Mouse (Mus musculus) effector memory CD4-positive, alpha-beta T cell, adult 7 months (primary cell): ENCODE measurements around the gene Prdx2. TPM values are rescaled to one million over a fixed set of nuclear protein-coding genes. Genes with fewer than 3 reads are reported as not detected.

Experiments used
- polyA plus RNA-seq: library from polyadenylated mRNA; unstranded; fragments of 100-300 nt; shearing (Covaris generic); gene quantifications from one replicate; pipeline ENCODE4 v1.2.1, GENCODE M21; 2017

The Prdx2 gene
- 100 TPM for polyA plus RNA-seq

GRCm38 (mm10) chr8:84969241-84970134, at the start of gene Prdx2, which contains the start of the genes Gm49661 and Rnaseh2a:
Gene Prdx2, plus strand, starts transcription at chr8:84969587.
Gene Gm49661, minus strand, starts transcription at chr8:84969433.
Gene Rnaseh2a, minus strand, starts transcription at chr8:84969767.

GRCm38 (mm10) chr8:84936962-84937546, 32.3 kb upstream of the Prdx2 start, which contains the start of gene Mast1:
Gene Mast1, minus strand, starts transcription at chr8:84937359.

GRCm38 (mm10) chr8:84946528-84947240, 22.7 kb upstream of the Prdx2 start, which contains the start of gene Rtbdn:
Gene Rtbdn, plus strand, starts transcription at chr8:84946991.

GRCm38 (mm10) chr8:84978248-84978940, 9.0 kb downstream of the Prdx2 start, which contains the start of gene Junb:
Gene Junb, minus strand, starts transcription at chr8:84978718.

GRCm38 (mm10) chr8:84990349-84990748, 21.0 kb downstream of the Prdx2 start, which contains the start of gene Hook2:
Gene Hook2, plus strand, starts transcription at chr8:84990603.

GRCm38 (mm10) chr8:85014431-85014830, 45.0 kb downstream of the Prdx2 start, which contains the start of gene Best2:
Gene Best2, minus strand, starts transcription at chr8:85014531.

Other genes starting within 250 kb of the Prdx2 start
- 7.6 TPM for gene G430095P16Rik, start 246.6 kb upstream of the Prdx2 start, polyA plus RNA-seq
- gene Nfix, start 169.2 kb upstream of the Prdx2 start, polyA plus RNA-seq, result 6.2 TPM
- 2.1 TPM for gene Dand5, start 146.8 kb upstream of the Prdx2 start, polyA plus RNA-seq
- gene Gadd45gip1, start 138.1 kb upstream of the Prdx2 start, polyA plus RNA-seq, result 23.3 TPM
- 132 TPM for gene Rad23a, start 128.9 kb upstream of the Prdx2 start, polyA plus RNA-seq
- 572 TPM for gene Calr, start 122.7 kb upstream of the Prdx2 start, polyA plus RNA-seq
- gene Farsa, start 112.6 kb upstream of the Prdx2 start, polyA plus RNA-seq, result 70.0 TPM
- 4.4 TPM for gene Syce2, start 97.5 kb upstream of the Prdx2 start, polyA plus RNA-seq
- gene Gcdh, start 75.7 kb upstream of the Prdx2 start, polyA plus RNA-seq, result 18.6 TPM
- not detected for gene Klf1, start 67.7 kb upstream of the Prdx2 start, polyA plus RNA-seq
- 7.4 TPM for gene Dnase2a, start 61.0 kb upstream of the Prdx2 start, polyA plus RNA-seq
- gene Mast1, start 32.2 kb upstream of the Prdx2 start, polyA plus RNA-seq, result 0.50 TPM
- not detected for gene Rtbdn, start 22.6 kb upstream of the Prdx2 start, polyA plus RNA-seq
- gene Gm49661, start 154 bp upstream of the Prdx2 start, polyA plus RNA-seq, result not detected
- gene Rnaseh2a, start 180 bp downstream of the Prdx2 start, polyA plus RNA-seq, result 47.0 TPM
- 5,448 TPM for gene Junb, start 9.1 kb downstream of the Prdx2 start, polyA plus RNA-seq
- 17.0 TPM for gene Hook2, start 21.0 kb downstream of the Prdx2 start, polyA plus RNA-seq
- gene Best2, start 44.9 kb downstream of the Prdx2 start, polyA plus RNA-seq, result not detected
- gene Asna1, start 55.7 kb downstream of the Prdx2 start, polyA plus RNA-seq, result 27.0 TPM
- 176 TPM for gene Trir, start 57.2 kb downstream of the Prdx2 start, polyA plus RNA-seq
- 27.4 TPM for gene Tnpo2, start 67.3 kb downstream of the Prdx2 start, polyA plus RNA-seq
- gene Fbxw9, start 90.5 kb downstream of the Prdx2 start, polyA plus RNA-seq, result 4.4 TPM
- not detected for gene Gm5741, start 98.4 kb downstream of the Prdx2 start, polyA plus RNA-seq
- 89.9 TPM for gene Dhps, start 102.2 kb downstream of the Prdx2 start, polyA plus RNA-seq
- 122 TPM for gene Wdr83os, start 111.2 kb downstream of the Prdx2 start, polyA plus RNA-seq
- 14.5 TPM for gene Wdr83, start 111.7 kb downstream of the Prdx2 start, polyA plus RNA-seq
- 100 TPM for gene Man2b1, start 113.7 kb downstream of the Prdx2 start, polyA plus RNA-seq
- not detected for gene Zfp791, start 153.5 kb downstream of the Prdx2 start, polyA plus RNA-seq
- 0.27 TPM for gene Cks1brt, start 182.3 kb downstream of the Prdx2 start, polyA plus RNA-seq